Comparison of ENCODE assay signal across 29 mouse cellular contexts in the genomic region with DNA sequence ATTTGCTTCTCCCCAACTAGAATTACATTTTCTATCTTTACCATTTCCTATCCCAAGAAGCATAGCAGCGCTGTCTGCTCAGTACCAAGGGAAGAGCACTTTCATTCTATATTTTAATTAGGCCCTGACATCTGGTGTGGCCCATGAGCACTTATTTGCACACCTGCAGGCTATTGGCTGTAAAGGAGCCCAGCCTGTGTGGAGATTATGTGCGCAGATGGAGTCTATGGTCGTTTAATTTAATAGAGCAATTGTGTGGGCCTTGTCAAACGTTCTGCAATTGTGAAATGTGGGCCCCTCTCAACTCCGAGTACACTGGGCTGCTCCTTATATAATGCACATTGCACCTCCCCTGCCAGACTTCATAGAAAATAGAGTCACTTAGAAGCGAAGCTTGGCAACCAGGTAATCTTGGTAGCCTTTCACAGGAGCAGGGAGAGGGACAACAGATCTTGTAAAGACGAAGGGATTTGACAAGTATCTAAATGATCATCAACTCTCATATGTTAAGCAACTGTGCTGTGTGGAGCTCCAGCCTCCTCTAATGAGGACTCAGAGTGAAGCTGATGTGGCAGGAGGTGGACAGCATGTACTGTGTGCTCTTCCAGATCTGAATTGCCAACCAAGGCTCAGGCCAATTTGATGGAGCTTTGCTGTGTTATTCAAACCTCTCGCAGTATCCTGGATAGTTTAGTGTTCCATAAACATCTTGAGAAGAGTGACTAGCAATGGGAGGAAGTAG. TPM values are rescaled to one million over a fixed set of nuclear protein-coding genes. Genes with fewer than 3 reads are reported as not detected.
DNase-seq lines count a peak whose midpoint lies in the region; ATAC-seq lines count a peak whose summit lies in the region.
"Had no signal": no experiment of that assay in that cellular context is flagged by ENCODE, and none has a peak within 500 bp of the region (broad histone marks: within the 10 kb centered on the region; RNA-seq: fewer than 3 reads in every experiment).

No protein-coding gene starts in this region.

- no peaks in the 10 kb centered on the region for H3K27me3 ChIP-seq in forebrain, embryonic 11.5 days (ENCODE audit: control insufficient read depth, insufficient read depth, low read length)
- no peaks in the 10 kb centered on the region for H3K27me3 ChIP-seq in forebrain, embryonic 10.5 days (ENCODE audit: poor library complexity, severe bottlenecking)
- H3K27me3 ChIP-seq in midbrain, embryonic 12.5 days, result no peaks in the 10 kb centered on the region
- no peaks in the 10 kb centered on the region for H3K27me3 ChIP-seq in midbrain, embryonic 16.5 days (ENCODE audit: control insufficient read depth, insufficient read depth, low read depth, low read length)
- H3K27me3 ChIP-seq in limb, embryonic 13.5 days, result no peaks in the 10 kb centered on the region
- no peaks in the 10 kb centered on the region for H3K27me3 ChIP-seq in neural tube, embryonic 14.5 days (ENCODE audit: control insufficient read depth, insufficient read depth, low read length)
- H3K27me3 ChIP-seq: heart, embryonic 13.5 days; megakaryocyte, embryonic 14.5 days had no signal

- peak; percentile 53; the same call in 1 of the 2 replicates for ATAC-seq in forebrain, embryonic 11.5 days (replicated peaks; ENCODE audit: low FRiP score)
- ATAC-seq in midbrain, embryonic 12.5 days (ENCODE audit: low FRiP score, low read depth), result peak; percentile 76
- no peak for ATAC-seq in midbrain, embryonic 16.5 days
- peak; percentile 83 for ATAC-seq in limb, embryonic 13.5 days (ENCODE audit: low FRiP score, low read depth)
- ATAC-seq in neural tube, embryonic 14.5 days (ENCODE audit: low read depth), result peak; percentile 81
- ATAC-seq: activated CD4-positive, CD25-positive, alpha-beta regulatory T cell, adult 4 months; CD4-positive, CD25-positive, alpha-beta regulatory T cell, adult 4 months; liver, postnatal 0 days had no signal

- DNase-seq in forebrain, embryonic 11.5 days (ENCODE audit: low spot score), result no peak
- DNase-seq in forebrain, embryonic 10.5 days (ENCODE audit: extremely low spot score, low spot score), result no peak
- no peak for DNase-seq in layer of hippocampus, postnatal 25 days (ENCODE audit: extremely low spot score in 1 of 2, low spot score in 1 of 2)
- no peak for DNase-seq in lung, postnatal 4 days
- DNase-seq: adrenal gland, postnatal 14 days; cerebellum, adult 11-12 months; cerebellum, postnatal 25 days; gastrocnemius, postnatal 10 days; heart, adult 11 months; kidney, adult 9 months; kidney, postnatal 36 days; liver; liver, postnatal 0 days; lung, postnatal 14 days; thymus, postnatal 14 days had no signal

- H3K4me2 ChIP-seq in forebrain, embryonic 11.5 days (ENCODE audit: low read depth, low read length, severe bottlenecking), result no peak overlapping the region
- no peak overlapping the region for H3K4me2 ChIP-seq in midbrain, embryonic 12.5 days (replicated peaks)
- no peak overlapping the region for H3K4me2 ChIP-seq in midbrain, embryonic 16.5 days (ENCODE audit: low read length)
- H3K4me2 ChIP-seq in limb, embryonic 13.5 days (replicated peaks), result no peak overlapping the region
- H3K4me2 ChIP-seq in neural tube, embryonic 14.5 days (ENCODE audit: low read depth, low read length), result no peak overlapping the region
- H3K4me2 ChIP-seq: heart, embryonic 13.5 days had no signal

- no peak overlapping the region for H3K27ac ChIP-seq in forebrain, embryonic 11.5 days (ENCODE audit: low read depth, low read length)
- no peak overlapping the region for H3K27ac ChIP-seq in forebrain, embryonic 10.5 days
- no peak overlapping the region for H3K27ac ChIP-seq in midbrain, embryonic 12.5 days (replicated peaks)
- no peak overlapping the region for H3K27ac ChIP-seq in midbrain, embryonic 16.5 days (ENCODE audit: low read length)
- no peak overlapping the region for H3K27ac ChIP-seq in limb, embryonic 13.5 days
- no peak overlapping the region for H3K27ac ChIP-seq in neural tube, embryonic 14.5 days (ENCODE audit: low read depth, low read length)
- H3K27ac ChIP-seq: heart, embryonic 13.5 days had no signal

- H3K36me3 ChIP-seq in forebrain, embryonic 11.5 days (ENCODE audit: control insufficient read depth, insufficient read depth, low read length), result no peaks in the 10 kb centered on the region
- H3K36me3 ChIP-seq in forebrain, embryonic 10.5 days (replicated peaks), result no peaks in the 10 kb centered on the region
- H3K36me3 ChIP-seq in midbrain, embryonic 12.5 days, result no peaks in the 10 kb centered on the region
- H3K36me3 ChIP-seq in midbrain, embryonic 16.5 days (ENCODE audit: control insufficient read depth, insufficient read depth, low read length), result no peaks in the 10 kb centered on the region
- H3K36me3 ChIP-seq in limb, embryonic 13.5 days, result no peaks in the 10 kb centered on the region
- no peaks in the 10 kb centered on the region for H3K36me3 ChIP-seq in neural tube, embryonic 14.5 days (ENCODE audit: control insufficient read depth, insufficient read depth, low read length)
- H3K36me3 ChIP-seq: heart, embryonic 13.5 days had no signal

- H3K9ac ChIP-seq in forebrain, embryonic 11.5 days (ENCODE audit: low read length), result no peak overlapping the region
- H3K9ac ChIP-seq in midbrain, embryonic 12.5 days (replicated peaks), result no peak overlapping the region
- H3K9ac ChIP-seq in midbrain, embryonic 16.5 days (ENCODE audit: low read depth, low read length), result no peak overlapping the region
- H3K9ac ChIP-seq in limb, embryonic 13.5 days, result no peak overlapping the region
- H3K9ac ChIP-seq in neural tube, embryonic 14.5 days (replicated peaks; ENCODE audit: low read depth, low read length), result no peak overlapping the region
- H3K9ac ChIP-seq: heart, embryonic 13.5 days; liver, postnatal 0 days had no signal

- no peak overlapping the region for H3K4me3 ChIP-seq in forebrain, embryonic 11.5 days (ENCODE audit: low read depth, low read length)
- no peak overlapping the region for H3K4me3 ChIP-seq in forebrain, embryonic 10.5 days
- H3K4me3 ChIP-seq in midbrain, embryonic 12.5 days, result no peak overlapping the region
- H3K4me3 ChIP-seq in midbrain, embryonic 16.5 days (ENCODE audit: low read depth, low read length), result no peak overlapping the region
- no peak overlapping the region for H3K4me3 ChIP-seq in limb, embryonic 13.5 days
- H3K4me3 ChIP-seq in neural tube, embryonic 14.5 days (ENCODE audit: low read depth, low read length), result no peak overlapping the region
- H3K4me3 ChIP-seq: heart, embryonic 13.5 days; megakaryocyte, embryonic 14.5 days had no signal

- H3K9me3 ChIP-seq in forebrain, embryonic 11.5 days (ENCODE audit: control insufficient read depth, low read length), result no peaks in the 10 kb centered on the region
- no peaks in the 10 kb centered on the region for H3K9me3 ChIP-seq in forebrain, embryonic 10.5 days
- H3K9me3 ChIP-seq in midbrain, embryonic 12.5 days, result no peaks in the 10 kb centered on the region
- no peaks in the 10 kb centered on the region for H3K9me3 ChIP-seq in midbrain, embryonic 16.5 days (replicated peaks; ENCODE audit: control insufficient read depth, low read length, poor library complexity, severe bottlenecking)
- no peaks in the 10 kb centered on the region for H3K9me3 ChIP-seq in limb, embryonic 13.5 days
- no peaks in the 10 kb centered on the region for H3K9me3 ChIP-seq in neural tube, embryonic 14.5 days (ENCODE audit: control insufficient read depth, low read length)
- H3K9me3 ChIP-seq: heart, embryonic 13.5 days had no signal

- WGBS in forebrain, embryonic 11.5 days, result 67% methylated on average over 8 of the region's 8 CpGs
- WGBS in forebrain, embryonic 10.5 days, result 78% methylated on average over 8 of the region's 8 CpGs
- 71% methylated on average over 8 of the region's 8 CpGs for WGBS in midbrain, embryonic 12.5 days
- WGBS in midbrain, embryonic 16.5 days, result 65% methylated on average over 8 of the region's 8 CpGs
- 32% methylated on average over 8 of the region's 8 CpGs for WGBS in limb, embryonic 13.5 days
- WGBS in neural tube, embryonic 14.5 days, result 50% methylated on average over 8 of the region's 8 CpGs

- H3K4me1 ChIP-seq in forebrain, embryonic 11.5 days (replicated peaks; ENCODE audit: control insufficient read depth, insufficient read depth, low read length), result no peaks in the 10 kb centered on the region
- H3K4me1 ChIP-seq in forebrain, embryonic 10.5 days, result peaks cover 8% of the 10 kb centered on the region; the same call in 1 of the 2 replicates
- no peaks in the 10 kb centered on the region for H3K4me1 ChIP-seq in midbrain, embryonic 12.5 days
- H3K4me1 ChIP-seq in midbrain, embryonic 16.5 days (ENCODE audit: control insufficient read depth, insufficient read depth, low read length), result no peaks in the 10 kb centered on the region
- peaks cover 14% of the 10 kb centered on the region for H3K4me1 ChIP-seq in limb, embryonic 13.5 days
- H3K4me1 ChIP-seq in neural tube, embryonic 14.5 days (ENCODE audit: control insufficient read depth, insufficient read depth, low read length), result no peaks in the 10 kb centered on the region
- H3K4me1 ChIP-seq: heart, embryonic 13.5 days; megakaryocyte, embryonic 14.5 days had no signal

RNA-seq across cellular contexts. Expression of a gene that starts 50.9 kb away (rescaled TPM):
- polyA plus RNA-seq in forebrain, embryonic 11.5 days (2014; fragmentation: Nextera tagmentation; extraction: Ambion mirVana), result not detected in 2 replicates
- not detected in 2 replicates for polyA plus RNA-seq in forebrain, embryonic 10.5 days (2016; fragmentation: Nextera tagmentation; extraction: Ambion mirVana)
- 0.15 TPM in 1 of 2 replicates, not detected in the other for polyA plus RNA-seq in midbrain, embryonic 12.5 days (2016; fragmentation: Nextera tagmentation; extraction: Ambion mirVana)
- polyA plus RNA-seq in midbrain, embryonic 16.5 days (2015; fragmentation: Nextera tagmentation; extraction: Ambion mirVana), result not detected in 2 replicates
- 0.13 and 0.20 TPM in 2 replicates for polyA plus RNA-seq in limb, embryonic 13.5 days (2015; fragmentation: Nextera tagmentation; extraction: Ambion mirVana)
- not detected in 2 replicates for polyA plus RNA-seq in neural tube, embryonic 14.5 days (2014; fragmentation: Nextera tagmentation; extraction: Ambion mirVana)
- total RNA-seq in layer of hippocampus, postnatal 25 days (2021), result not detected
- total RNA-seq: adrenal gland, postnatal 14 days; ES-E14; gastrocnemius, postnatal 10 days; heart, postnatal 25 days; left cerebral cortex, adult 8-10 months had no signal
- polyA plus RNA-seq: CD4-positive, CD25-positive, alpha-beta regulatory T cell, adult 4 months; frontal cortex, adult 2 months; heart, embryonic 13.5 days; intestine, embryonic 14.5 days; liver, postnatal 0 days; small intestine, adult 2 months had no signal
